Mouse (Mus musculus): ENCODE results near the gene Flnb. TPM values are rescaled to one million over a fixed set of nuclear protein-coding genes. Genes with fewer than 3 reads are reported as not detected.

Gene Flnb
- total and polyA plus RNA-seq, 3 experiments, result 29.5 to 74.0 (median 61.6) TPM

DNA sequence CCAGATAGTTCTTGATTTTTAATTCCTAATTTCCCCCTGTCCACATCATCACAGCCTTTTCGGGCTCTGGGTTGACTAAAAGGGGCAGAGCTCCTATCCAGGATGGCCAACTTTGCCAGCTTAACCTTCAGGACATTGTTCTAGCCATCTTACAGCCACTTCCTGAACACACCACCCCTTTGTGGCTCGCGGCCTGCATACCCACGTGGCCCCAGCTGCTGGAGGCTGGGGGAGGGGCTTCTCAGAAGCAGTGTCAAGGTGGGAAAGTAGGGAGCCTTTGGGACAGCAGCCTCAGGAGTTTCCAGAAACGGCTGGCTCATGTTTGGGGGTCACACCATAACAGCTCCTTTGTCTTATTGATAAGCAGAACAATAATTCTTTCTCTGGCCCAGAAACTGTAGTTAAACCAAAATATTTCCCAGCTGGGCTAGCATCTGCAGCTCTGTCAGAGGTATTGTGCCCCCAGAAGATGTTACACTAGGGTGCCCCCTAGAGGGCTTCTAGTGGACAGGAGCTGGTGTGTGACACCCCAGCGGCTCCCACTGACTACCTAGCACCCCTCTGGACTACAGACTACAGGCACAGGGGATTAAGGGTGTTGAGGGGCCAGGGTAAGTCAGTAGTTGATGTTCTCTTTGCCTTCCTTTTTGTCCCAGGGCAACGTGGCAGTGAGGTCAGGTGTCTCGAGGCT lies 126.7 kb downstream of the Flnb start:
- dilution Hi-C loops (cut with MboI; ENCODE audit: extremely low pct_ligation_motif_present, extremely low pct_unique_long_range_greater_than_20kb, low sequenced_read_pairs), result no loop called here
- Histone ChIP-seq H3K9ac (ENCODE audit: insufficient read depth, low read depth) (no peak overlapping the region), H3K27ac (ENCODE audit: insufficient read depth, low read depth) (no peak overlapping the region), H3K79me2 (replicated peaks; ENCODE audit: control insufficient read depth, extremely low read depth, insufficient read depth, poor library complexity, severe bottlenecking) (no peaks in the 10 kb centered on the region), H3K4me3 (replicated peaks in 1 of 3; ENCODE audit: low read depth in 2 of 3, low read length in 2 of 3, poor library complexity in 1 of 3) (no peak overlapping the region), H3K4me1 (ENCODE audit: control insufficient read depth in 1 of 2, insufficient read depth in 2 of 2) (peaks cover 0 to 18% of the 10 kb centered on the region in 2 experiments; a peak in 2 of 4 replicates), H3K4me2 (ENCODE audit: insufficient read depth, low read depth, poor library complexity, severe bottlenecking) (no peak overlapping the region), H3K27me3 (replicated peaks) (no peaks in the 10 kb centered on the region), H3K36me3 (replicated peaks in 1 of 2; ENCODE audit: control insufficient read depth in 1 of 2, insufficient read depth in 1 of 2, low read length in 1 of 2) (peaks cover 64 to 96% of the 10 kb centered on the region in 2 experiments), H3K9me3 (replicated peaks; ENCODE audit: low read length) (no peaks in the 10 kb centered on the region)
- in situ Hi-C loops (cut with MboI; ENCODE audit: low pct_ligation_motif_present, low pct_unique_long_range_greater_than_20kb, low sequenced_read_pairs), result no loop called here
- peak; percentile 64 for DNase-seq (ENCODE audit: extremely low read depth)
- no peak for TF ChIP-seq CHD1 (IDR thresholded peaks at IDR 0.05; ENCODE audit: low read depth, low read length)
- TF ChIP-seq RAD21 (IDR thresholded peaks at IDR 0.05; ENCODE audit: low read depth, low read length), result peak; percentile 52
- no peak for TF ChIP-seq RCOR1 (conservative IDR thresholded peaks at IDR 0.05; ENCODE audit: low read depth, low read length)
- no peak for TF ChIP-seq USF2 (conservative IDR thresholded peaks at IDR 0.05; ENCODE audit: low read depth, low read length)
- TF ChIP-seq USF1 (IDR thresholded peaks at IDR 0.05; ENCODE audit: low read depth, low read length), result peak; percentile 40; the same call in 1 of the 2 replicates
- peak in 1 of 2 experiments; percentile 64; a peak in 3 of 4 replicates for TF ChIP-seq CTCF (conservative IDR thresholded peaks at IDR 0.05 in 1 of 2, IDR thresholded peaks at IDR 0.05 in 1 of 2; ENCODE audit: low read depth in 2 of 2, low read length in 2 of 2)
- no peak for TF ChIP-seq TBP (conservative IDR thresholded peaks at IDR 0.05; ENCODE audit: low read depth, low read length)
- TF ChIP-seq IRF4 (IDR thresholded peaks at IDR 0.05; ENCODE audit: low read depth, low read length), result no peak
- TF ChIP-seq NRF1 (IDR thresholded peaks at IDR 0.05; ENCODE audit: low read depth, low read length), result no peak
- no peak for TF ChIP-seq ZKSCAN1 (IDR thresholded peaks at IDR 0.05; ENCODE audit: borderline replicate concordance, low read depth, low read length)
- TF ChIP-seq MXI1 (IDR thresholded peaks at IDR 0.05; ENCODE audit: low read depth, low read length), result no peak
- TF ChIP-seq MYC (IDR thresholded peaks at IDR 0.05; ENCODE audit: low read depth, low read length), result peak; percentile 68; the same call in 1 of the 2 replicates
- no peak for TF ChIP-seq GABPA (IDR thresholded peaks at IDR 0.05; ENCODE audit: insufficient replicate concordance, low read depth, low read length)
- no peak for TF ChIP-seq BHLHE40 (IDR thresholded peaks at IDR 0.05; ENCODE audit: low read depth, low read length)
- no peak for TF ChIP-seq SIN3A (IDR thresholded peaks at IDR 0.05; ENCODE audit: low read length)
- TF ChIP-seq E2F4 (IDR thresholded peaks at IDR 0.05; ENCODE audit: insufficient replicate concordance, low read depth, low read length), result no peak
- TF ChIP-seq ETS1 (conservative IDR thresholded peaks at IDR 0.05; ENCODE audit: low read depth, low read length), result no peak
- TF ChIP-seq ELF1 (IDR thresholded peaks at IDR 0.05; ENCODE audit: low read depth, low read length), result peak; percentile 30; the same call in 1 of the 2 replicates
- TF ChIP-seq CHD2 (IDR thresholded peaks at IDR 0.05; ENCODE audit: low read length), result 0 out of 2 replicates have a peak, but pooled peaks have one; percentile 18
- TF ChIP-seq ZNF384 (IDR thresholded peaks at IDR 0.05; ENCODE audit: low read depth, low read length), result no peak
- no peak for TF ChIP-seq POLR2AphosphoS2 (IDR thresholded peaks at IDR 0.05; ENCODE audit: low read depth, low read length)
- no peak for TF ChIP-seq KAT2A (IDR thresholded peaks at IDR 0.05; ENCODE audit: insufficient replicate concordance, low read length)
- no peak for TF ChIP-seq EP300 (IDR thresholded peaks at IDR 0.05; ENCODE audit: low read length)
- no peak for TF ChIP-seq MEF2A (IDR thresholded peaks at IDR 0.05; ENCODE audit: borderline replicate concordance, low read depth, low read length)
- TF ChIP-seq JUND (conservative IDR thresholded peaks at IDR 0.05; ENCODE audit: low read depth, low read length), result no peak
- TF ChIP-seq JUN (IDR thresholded peaks at IDR 0.05; ENCODE audit: insufficient read depth, low read depth, low read length), result no peak
- TF ChIP-seq UBTF (IDR thresholded peaks at IDR 0.05; ENCODE audit: low read depth, low read length), result no peak
- TF ChIP-seq MAFK (IDR thresholded peaks at IDR 0.05; ENCODE audit: insufficient replicate concordance, low read length), result no peak
- TF ChIP-seq ZMIZ1 (IDR thresholded peaks at IDR 0.05; ENCODE audit: low read depth, low read length), result no peak
- peak; percentile 74 for TF ChIP-seq MAX (IDR thresholded peaks at IDR 0.05; ENCODE audit: low read length)
- TF ChIP-seq ZC3H11A (IDR thresholded peaks at IDR 0.05; ENCODE audit: low read depth, low read length), result no peak
- no peak for TF ChIP-seq HCFC1 (IDR thresholded peaks at IDR 0.05; ENCODE audit: low read depth, low read length)
- TF ChIP-seq SMC3 (IDR thresholded peaks at IDR 0.05; ENCODE audit: low read depth, low read length), result peak; percentile 60
- no peak for TF ChIP-seq PAX5 (IDR thresholded peaks at IDR 0.05; ENCODE audit: low read length)
- TF ChIP-seq NELFE (IDR thresholded peaks at IDR 0.05; ENCODE audit: low read depth, low read length), result no peak
- TF ChIP-seq POLR2A (IDR thresholded peaks at IDR 0.05; ENCODE audit: low read depth, low read length), result no peak
- no peak for TF ChIP-seq TCF12 (IDR thresholded peaks at IDR 0.05; ENCODE audit: low read depth, low read length)
- no peak for TF ChIP-seq MAZ (IDR thresholded peaks at IDR 0.05; ENCODE audit: low read depth, low read length)
